Mouse (Mus musculus): ENCODE measurements at regions not wholly inside any gene's neighbourhood (a gene's known extent, or its start where the extent isn't known, plus 50 kb on each side); places are given as distances from the start of the nearest gene placed in this dataset.
A peak's percentile ranks its signal among the peaks of the same experiment; 100 is the strongest.

DNA sequence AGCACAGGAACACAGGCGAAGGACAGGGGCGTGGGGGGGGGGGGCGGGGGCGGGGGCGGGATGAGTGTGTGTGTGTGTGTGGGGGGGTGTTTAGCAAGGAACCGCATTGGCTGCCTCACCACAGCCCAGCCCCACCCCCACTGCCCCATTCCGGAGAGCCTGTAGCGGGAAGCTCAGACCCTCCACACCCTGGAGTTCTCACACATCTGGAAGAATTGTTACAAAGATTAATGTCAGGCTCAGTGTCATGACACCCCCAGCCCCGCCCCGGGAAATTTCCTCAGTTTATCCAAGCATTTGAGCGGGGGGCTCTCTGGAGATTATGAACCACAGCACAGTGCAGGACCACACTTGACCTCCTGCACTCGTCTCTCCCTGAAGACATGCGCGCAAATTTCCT lies 106.6 kb upstream of the Smim23 start:
- Histone ChIP-seq H3K9ac (ENCODE audit: low read length) (no peak overlapping the region), H3K9me3 (ENCODE audit: control insufficient read depth, low read length) (peaks cover 7% of the 10 kb centered on the region; the same call in 1 of the 2 replicates), H3K36me3 (ENCODE audit: control insufficient read depth, insufficient read depth, low read length) (no peaks in the 10 kb centered on the region), H3K4me3 (ENCODE audit: control insufficient read depth in 1 of 2, insufficient read depth in 1 of 2, low read depth in 1 of 2, low read length in 2 of 2) (no peak overlapping the region), H3K27ac (replicated peaks in 1 of 2; ENCODE audit: control insufficient read depth in 1 of 2, insufficient read depth in 1 of 2, low read depth in 2 of 2, low read length in 2 of 2) (no peak overlapping the region), H3K4me1 (ENCODE audit: control insufficient read depth in 2 of 2, insufficient read depth in 2 of 2, low read length in 2 of 2) (peaks cover 10 to 13% of the 10 kb centered on the region in 2 experiments), H3K27me3 (ENCODE audit: control insufficient read depth, insufficient read depth, low read length) (no peaks in the 10 kb centered on the region; the same call in 1 of the 2 replicates), H3K4me2 (ENCODE audit: low read length) (no peak overlapping the region)
- ATAC-seq (ENCODE audit: insufficient number of reproducible peaks, insufficient read depth, low FRiP score, low read depth) = no peak
- 19% methylated on average over 14 of the region's 14 CpGs for WGBS

DNA sequence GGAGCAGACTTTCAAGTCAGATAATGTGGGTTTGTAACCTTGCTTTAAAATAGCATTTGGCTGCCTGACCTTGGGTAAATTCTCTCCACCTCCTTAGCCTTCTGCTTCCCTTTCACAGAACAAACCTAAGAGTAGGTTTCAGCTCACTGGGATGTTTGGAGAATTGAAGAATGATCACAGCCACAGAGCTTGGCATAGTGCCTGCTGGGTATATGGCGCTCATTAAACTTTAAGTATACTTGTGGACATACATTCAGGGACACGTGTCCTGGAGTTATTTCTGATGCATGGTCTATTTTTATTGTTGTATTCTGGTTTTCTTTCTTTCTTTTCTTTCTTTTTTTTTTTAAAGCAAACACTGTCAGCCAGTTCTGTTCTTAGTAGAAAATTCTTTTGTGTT lies 104.4 kb upstream of the Smim23 start:
- 48% methylated on average over 2 of the region's 2 CpGs for WGBS

DNA sequence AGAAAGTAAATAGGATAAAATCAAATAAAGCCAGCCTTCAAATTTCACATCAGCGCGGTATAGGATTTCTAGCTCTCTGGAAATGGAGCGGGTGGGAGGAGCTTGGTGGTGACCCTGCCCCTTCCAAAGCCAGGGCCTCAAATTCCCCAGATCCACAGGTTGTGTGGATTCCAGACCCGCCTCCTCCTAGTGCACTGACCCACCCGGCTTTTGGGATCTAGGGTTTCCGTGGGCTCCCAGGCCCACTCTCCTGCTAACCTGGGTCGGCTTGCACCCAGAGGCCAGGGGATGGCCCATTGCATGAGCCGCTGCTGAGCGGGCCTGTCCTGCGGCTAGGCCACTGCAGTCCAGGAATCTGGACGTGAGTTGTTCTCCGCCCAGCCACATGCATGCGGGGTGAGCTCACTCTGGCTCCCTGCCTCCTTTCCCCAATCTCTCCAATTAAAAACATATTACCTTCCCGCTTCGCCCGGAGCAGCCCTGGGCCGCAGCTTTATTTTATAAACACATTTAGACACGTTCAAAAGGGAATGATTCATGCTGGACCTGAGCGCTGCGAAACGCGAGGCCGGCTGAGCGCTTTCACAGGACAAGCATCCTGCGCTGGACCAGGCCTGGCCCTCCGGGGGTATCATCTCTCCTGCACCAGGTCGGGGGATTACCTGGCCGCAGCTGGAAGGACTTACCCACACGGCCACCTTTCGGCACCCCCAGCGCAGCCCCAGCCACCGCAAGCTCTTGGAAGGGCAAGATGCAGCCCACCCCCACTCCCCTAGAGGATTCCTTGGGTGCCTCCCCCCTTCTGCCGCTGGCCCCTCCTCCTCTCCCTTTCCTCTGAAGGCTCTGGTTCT lies 101.2 kb upstream of the Smim23 start:
- peak; percentile 79 for ATAC-seq (ENCODE audit: insufficient number of reproducible peaks, insufficient read depth, low FRiP score, low read depth)
- H3K4me2 ChIP-seq (ENCODE audit: low read length) = peak overlapping the region; percentile 56
- no peaks in the 10 kb centered on the region; the same call in 1 of the 2 replicates for H3K27me3 ChIP-seq (ENCODE audit: control insufficient read depth, insufficient read depth, low read length)
- no peaks in the 10 kb centered on the region for H3K9me3 ChIP-seq (ENCODE audit: control insufficient read depth, low read length)
- H3K36me3 ChIP-seq (ENCODE audit: control insufficient read depth, insufficient read depth, low read length) = no peaks in the 10 kb centered on the region
- WGBS = 4% methylated on average over 33 of the region's 33 CpGs
- peak overlapping the region; percentile 70 to 82 for H3K27ac ChIP-seq (replicated peaks in 1 of 2; ENCODE audit: control insufficient read depth in 1 of 2, insufficient read depth in 1 of 2, low read depth in 2 of 2, low read length in 2 of 2)
- peaks cover 16 to 20% of the 10 kb centered on the region in 2 experiments for H3K4me1 ChIP-seq (ENCODE audit: control insufficient read depth in 2 of 2, insufficient read depth in 2 of 2, low read length in 2 of 2)
- peak overlapping the region; percentile 20 to 36 for H3K4me3 ChIP-seq (ENCODE audit: control insufficient read depth in 1 of 2, insufficient read depth in 1 of 2, low read depth in 1 of 2, low read length in 2 of 2)
- peak overlapping the region; percentile 59 for H3K9ac ChIP-seq (ENCODE audit: low read length)

More for the DNA sequence above, 104.4 kb upstream of the Smim23 start:
- no peak overlapping the region for H3K4me2 ChIP-seq (ENCODE audit: low read length)
- H3K4me1 ChIP-seq (ENCODE audit: control insufficient read depth in 2 of 2, insufficient read depth in 2 of 2, low read length in 2 of 2) = peaks cover 19 to 20% of the 10 kb centered on the region in 2 experiments
- ATAC-seq (ENCODE audit: insufficient number of reproducible peaks, insufficient read depth, low FRiP score, low read depth) = no peak
- H3K36me3 ChIP-seq (ENCODE audit: control insufficient read depth, insufficient read depth, low read length) = no peaks in the 10 kb centered on the region
- H3K27me3 ChIP-seq (ENCODE audit: control insufficient read depth, insufficient read depth, low read length) = no peaks in the 10 kb centered on the region; the same call in 1 of the 2 replicates
- H3K9me3 ChIP-seq (ENCODE audit: control insufficient read depth, low read length) = peaks cover 7% of the 10 kb centered on the region; the same call in 1 of the 2 replicates
- H3K4me3 ChIP-seq (ENCODE audit: control insufficient read depth in 1 of 2, insufficient read depth in 1 of 2, low read depth in 1 of 2, low read length in 2 of 2) = no peak overlapping the region
- H3K9ac ChIP-seq (ENCODE audit: low read length) = no peak overlapping the region
- H3K27ac ChIP-seq (replicated peaks in 1 of 2; ENCODE audit: control insufficient read depth in 1 of 2, insufficient read depth in 1 of 2, low read depth in 2 of 2, low read length in 2 of 2) = peak overlapping the region; percentile 29 to 33; a peak in 2 of 4 replicates

DNA sequence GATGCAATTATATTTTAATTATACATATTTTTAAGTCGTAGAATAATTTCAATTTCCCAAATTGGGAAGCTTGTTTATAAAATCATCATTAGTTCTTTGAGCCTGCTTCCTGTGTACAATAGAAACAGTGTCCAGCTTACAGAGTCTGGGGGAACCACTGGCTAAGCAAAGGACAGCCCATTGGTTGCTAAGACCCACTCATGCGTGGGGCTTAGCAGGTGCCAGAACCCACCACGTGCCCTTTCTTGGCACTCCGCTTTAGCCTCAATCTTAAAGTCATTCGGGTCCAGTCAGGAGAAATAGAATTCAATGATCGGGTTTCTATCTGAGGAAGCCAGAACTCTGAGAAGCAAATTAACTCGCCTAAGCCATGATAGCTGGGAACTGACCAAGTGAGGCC lies 100.5 kb upstream of the Smim23 start:
- no peaks in the 10 kb centered on the region for H3K36me3 ChIP-seq (ENCODE audit: control insufficient read depth, insufficient read depth, low read length)
- no peaks in the 10 kb centered on the region for H3K9me3 ChIP-seq (ENCODE audit: control insufficient read depth, low read length)
- peak overlapping the region; percentile 56; the same call in 1 of the 2 replicates for H3K4me2 ChIP-seq (ENCODE audit: low read length)
- ATAC-seq (ENCODE audit: insufficient number of reproducible peaks, insufficient read depth, low FRiP score, low read depth) = no peak
- H3K27me3 ChIP-seq (ENCODE audit: control insufficient read depth, insufficient read depth, low read length) = no peaks in the 10 kb centered on the region; the same call in 1 of the 2 replicates
- no peak overlapping the region for H3K9ac ChIP-seq (ENCODE audit: low read length)
- H3K27ac ChIP-seq (replicated peaks in 1 of 2; ENCODE audit: control insufficient read depth in 1 of 2, insufficient read depth in 1 of 2, low read depth in 2 of 2, low read length in 2 of 2) = peak overlapping the region in 1 of 2 experiments; percentile 70; a peak in 2 of 4 replicates
- H3K4me1 ChIP-seq (ENCODE audit: control insufficient read depth in 2 of 2, insufficient read depth in 2 of 2, low read length in 2 of 2) = peaks cover 16 to 20% of the 10 kb centered on the region in 2 experiments
- 82% methylated on average over 7 of the region's 7 CpGs for WGBS
- no peak overlapping the region for H3K4me3 ChIP-seq (ENCODE audit: control insufficient read depth in 1 of 2, insufficient read depth in 1 of 2, low read depth in 1 of 2, low read length in 2 of 2)

DNA sequence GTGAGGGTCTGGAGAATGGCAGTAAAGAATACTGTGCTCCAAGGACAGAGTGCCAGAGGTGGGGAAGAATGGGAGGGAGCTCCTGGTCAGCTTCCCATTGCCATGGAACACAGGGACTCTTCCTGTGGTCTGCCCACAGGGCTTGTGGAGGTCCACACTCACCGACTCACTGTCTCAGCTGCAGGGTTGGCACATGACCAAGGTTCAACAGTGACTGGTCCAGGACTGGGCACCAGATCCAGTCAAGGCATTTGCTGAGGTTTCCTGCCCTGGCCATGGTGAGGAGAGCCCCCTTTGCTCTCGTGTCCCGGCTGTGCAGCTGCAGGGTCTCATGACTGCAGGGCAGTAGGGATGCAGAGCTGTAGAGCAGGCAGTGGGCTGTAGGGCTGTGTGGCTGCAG lies 88.7 kb upstream of the Smim23 start:
- H3K36me3 ChIP-seq (ENCODE audit: control insufficient read depth, insufficient read depth, low read length) = no peaks in the 10 kb centered on the region
- no peaks in the 10 kb centered on the region for H3K27me3 ChIP-seq (ENCODE audit: control insufficient read depth, insufficient read depth, low read length)
- WGBS = 76% methylated on average over 3 of the region's 3 CpGs
- H3K9ac ChIP-seq (ENCODE audit: low read length) = no peak overlapping the region
- no peak overlapping the region for H3K4me2 ChIP-seq (ENCODE audit: low read length)
- H3K9me3 ChIP-seq (ENCODE audit: control insufficient read depth, low read length) = no peaks in the 10 kb centered on the region
- no peak overlapping the region for H3K4me3 ChIP-seq (ENCODE audit: control insufficient read depth in 1 of 2, insufficient read depth in 1 of 2, low read depth in 1 of 2, low read length in 2 of 2)
- no peak overlapping the region for H3K27ac ChIP-seq (replicated peaks in 1 of 2; ENCODE audit: control insufficient read depth in 1 of 2, insufficient read depth in 1 of 2, low read depth in 2 of 2, low read length in 2 of 2)
- ATAC-seq (ENCODE audit: insufficient number of reproducible peaks, insufficient read depth, low FRiP score, low read depth) = no peak
- H3K4me1 ChIP-seq (ENCODE audit: control insufficient read depth in 2 of 2, insufficient read depth in 2 of 2, low read length in 2 of 2) = peaks cover 3 to 5% of the 10 kb centered on the region in 2 experiments; a peak in 2 of 4 replicates

- no peak overlapping the region for H3K9ac ChIP-seq (ENCODE audit: low read length)
- ATAC-seq (ENCODE audit: insufficient number of reproducible peaks, insufficient read depth, low FRiP score, low read depth) = no peak
- 89% methylated on average over 4 of the region's 4 CpGs for WGBS
Measured at GRCm38 (mm10) chr11:32911791-32912190, 87.4 kb upstream of the Smim23 start.

GRCm38 (mm10) chr11:32908723-32909411 lies 84.5 kb upstream of the Smim23 start:
- Histone ChIP-seq H3K27ac (replicated peaks in 1 of 2; ENCODE audit: control insufficient read depth in 1 of 2, insufficient read depth in 1 of 2, low read depth in 2 of 2, low read length in 2 of 2) (no peak overlapping the region), H3K4me2 (ENCODE audit: low read length) (no peak overlapping the region), H3K4me1 (ENCODE audit: control insufficient read depth in 2 of 2, insufficient read depth in 2 of 2, low read length in 2 of 2) (peaks cover 11 to 12% of the 10 kb centered on the region in 2 experiments), H3K9ac (ENCODE audit: low read length) (no peak overlapping the region), H3K36me3 (ENCODE audit: control insufficient read depth, insufficient read depth, low read length) (no peaks in the 10 kb centered on the region), H3K4me3 (ENCODE audit: control insufficient read depth in 1 of 2, insufficient read depth in 1 of 2, low read depth in 1 of 2, low read length in 2 of 2) (no peak overlapping the region), H3K27me3 (ENCODE audit: control insufficient read depth, insufficient read depth, low read length) (no peaks in the 10 kb centered on the region), H3K9me3 (ENCODE audit: control insufficient read depth, low read length) (no peaks in the 10 kb centered on the region)
- 81% methylated on average over 14 of the region's 14 CpGs for WGBS
- ATAC-seq (ENCODE audit: insufficient number of reproducible peaks, insufficient read depth, low FRiP score, low read depth) = no peak

More at GRCm38 (mm10) chr11:32911791-32912190, 87.4 kb upstream of the Smim23 start:
- Histone ChIP-seq H3K27ac (replicated peaks in 1 of 2; ENCODE audit: control insufficient read depth in 1 of 2, insufficient read depth in 1 of 2, low read depth in 2 of 2, low read length in 2 of 2) (no peak overlapping the region), H3K4me1 (ENCODE audit: control insufficient read depth in 2 of 2, insufficient read depth in 2 of 2, low read length in 2 of 2) (peaks cover 11 to 12% of the 10 kb centered on the region in 2 experiments), H3K27me3 (ENCODE audit: control insufficient read depth, insufficient read depth, low read length) (no peaks in the 10 kb centered on the region), H3K4me3 (ENCODE audit: control insufficient read depth in 1 of 2, insufficient read depth in 1 of 2, low read depth in 1 of 2, low read length in 2 of 2) (no peak overlapping the region), H3K36me3 (ENCODE audit: control insufficient read depth, insufficient read depth, low read length) (no peaks in the 10 kb centered on the region), H3K4me2 (ENCODE audit: low read length) (no peak overlapping the region), H3K9me3 (ENCODE audit: control insufficient read depth, low read length) (no peaks in the 10 kb centered on the region)
